Mouse (Mus musculus): Measurements from ENCODE around the gene Gm20604.
A peak's percentile ranks its signal among the peaks of the same experiment; 100 is the strongest.

Gene Gm20604

GRCm38 (mm10) chr12:102706833-102707463, 51.5 kb downstream of the Gm20604 start:
- no peak for DNase-seq (ENCODE audit: low read depth, low spot score)

- no peak for DNase-seq (ENCODE audit: low read depth, low spot score)
Observed at GRCm38 (mm10) chr12:102705906-102706640, 52.4 kb downstream of the Gm20604 start.

GRCm38 (mm10) chr12:102705216-102705871, 53.1 kb downstream of the Gm20604 start:
- peak; percentile 57 for DNase-seq (ENCODE audit: low read depth, low spot score)

- DNase-seq (ENCODE audit: low read depth, low spot score), result peak; percentile 37
Observed at GRCm38 (mm10) chr12:102704457-102705198, 53.8 kb downstream of the Gm20604 start, which contains the start of gene Itpk1. Itpk1 (minus strand) TSS chr12:102704930.

GRCm38 (mm10) chr12:102703921-102704408, 54.5 kb downstream of the Gm20604 start:
- no peak for DNase-seq (ENCODE audit: low read depth, low spot score)

GRCm38 (mm10) chr12:102703441-102703840, 55.0 kb downstream of the Gm20604 start:
- DNase-seq (ENCODE audit: low read depth, low spot score), result no peak

- no peak for DNase-seq (ENCODE audit: low read depth, low spot score)
Observed at GRCm38 (mm10) chr12:102703111-102703412, 55.4 kb downstream of the Gm20604 start.

- DNase-seq (ENCODE audit: low read depth, low spot score), result peak; percentile 68
Observed at GRCm38 (mm10) chr12:102702356-102703110, 55.9 kb downstream of the Gm20604 start.

- DNase-seq (ENCODE audit: low read depth, low spot score), result no peak
Observed at GRCm38 (mm10) chr12:102701691-102702207, 56.7 kb downstream of the Gm20604 start.

GRCm38 (mm10) chr12:102700453-102700852, 58.0 kb downstream of the Gm20604 start:
- no peak for DNase-seq (ENCODE audit: low read depth, low spot score)

GRCm38 (mm10) chr12:102699156-102699555, 59.3 kb downstream of the Gm20604 start:
- no peak for DNase-seq (ENCODE audit: low read depth, low spot score)

GRCm38 (mm10) chr12:102698089-102698684, 60.3 kb downstream of the Gm20604 start:
- DNase-seq (ENCODE audit: low read depth, low spot score), result no peak

GRCm38 (mm10) chr12:102697381-102697780, 61.1 kb downstream of the Gm20604 start:
- no peak for DNase-seq (ENCODE audit: low read depth, low spot score)

- no peak for DNase-seq (ENCODE audit: low read depth, low spot score)
Observed at GRCm38 (mm10) chr12:102696635-102697354, 61.7 kb downstream of the Gm20604 start.

- DNase-seq (ENCODE audit: low read depth, low spot score), result no peak
Observed at GRCm38 (mm10) chr12:102695369-102696239, 62.9 kb downstream of the Gm20604 start.

- DNase-seq (ENCODE audit: low read depth, low spot score), result no peak
Observed at GRCm38 (mm10) chr12:102691761-102692160, 66.7 kb downstream of the Gm20604 start.

Measured in embryo, embryonic 11.5 days (tissue).